Mouse (Mus musculus): ENCODE results near the gene Gm10309.

- TF ChIP-seq POLR2A (IDR thresholded peaks at IDR 0.05; ENCODE audit: borderline replicate concordance, extremely low read depth, low read depth, low read length) (no peak), CTCF (IDR thresholded peaks at IDR 0.05; ENCODE audit: insufficient read depth, low read length) (no peak)
Observed at GRCm38 (mm10) chr17:86518604-86519003, 13.6 kb upstream of the Gm10309 start.

All from lung, adult 2 months (tissue).